Mouse (Mus musculus): ENCODE results near the gene Efhb.

Gene Efhb

GRCm38 (mm10) chr17:53462603-53463495 lies at the start of gene Efhb:
Gene Efhb, minus strand, starts transcription at chr17:53463321.
- DNase-seq (ENCODE audit: low read depth, low spot score), result no peak

DNA sequence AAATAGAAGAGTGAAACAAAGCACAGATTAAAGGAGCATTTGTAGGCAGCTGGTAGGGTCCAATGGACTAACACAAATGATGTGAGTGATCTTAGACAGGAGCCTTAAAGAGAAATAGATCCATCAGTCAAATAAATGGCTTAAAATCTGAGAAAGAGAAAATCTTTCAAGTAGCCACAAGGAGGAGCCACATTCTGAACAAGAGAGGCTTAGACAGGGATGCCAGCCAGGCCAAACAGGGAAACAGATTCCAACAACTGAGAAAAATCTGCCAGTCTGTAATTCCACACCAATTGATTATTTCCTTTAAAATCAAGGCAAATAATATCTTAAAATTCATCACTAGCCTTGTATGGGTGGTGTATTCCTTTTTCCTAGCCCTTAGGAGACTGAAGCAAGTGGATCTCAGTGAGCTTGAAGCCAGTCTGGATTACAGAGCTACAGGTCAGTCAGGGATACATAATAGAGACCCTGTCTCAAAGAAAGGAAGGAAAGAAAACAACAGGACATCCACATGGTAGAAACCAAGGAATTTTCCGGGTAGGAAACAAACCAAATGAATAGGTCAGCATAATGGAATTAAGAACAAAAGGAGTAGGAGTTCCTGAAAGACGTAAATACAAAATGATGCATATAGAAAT lies 49.3 kb upstream of the Efhb start:
- DNase-seq (ENCODE audit: low read depth, low spot score), result peak; percentile 14

DNA sequence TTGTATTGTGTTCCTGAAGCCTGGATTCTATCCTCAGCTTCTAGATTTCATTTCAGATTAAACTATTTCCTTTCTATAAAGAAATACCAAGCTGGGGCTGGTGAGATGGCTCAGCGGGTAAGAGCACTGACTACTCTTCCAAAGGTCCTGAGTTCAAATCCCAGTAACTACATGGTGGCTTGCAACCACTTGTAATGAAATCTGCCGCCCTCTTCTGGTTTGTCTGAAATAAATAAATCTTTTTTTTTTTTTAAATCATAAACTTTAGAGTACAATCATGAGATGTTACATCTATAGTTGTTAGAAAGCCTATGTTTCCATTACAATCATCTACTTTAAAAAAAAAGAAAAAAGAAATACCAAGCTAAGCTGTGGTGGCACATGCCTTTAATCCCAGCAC lies 39.8 kb upstream of the Efhb start:
- DNase-seq (ENCODE audit: low read depth, low spot score), result no peak

GRCm38 (mm10) chr17:53489007-53489378 lies 25.9 kb upstream of the Efhb start:
- DNase-seq (ENCODE audit: low read depth, low spot score), result no peak

- no peak for DNase-seq (ENCODE audit: low read depth, low spot score)
Measured at GRCm38 (mm10) chr17:53488291-53489006, 25.3 kb upstream of the Efhb start.

GRCm38 (mm10) chr17:53480433-53480832 lies 17.3 kb upstream of the Efhb start:
- no peak for DNase-seq (ENCODE audit: low read depth, low spot score)

GRCm38 (mm10) chr17:53479604-53480041 lies 16.5 kb upstream of the Efhb start:
- no peak for DNase-seq (ENCODE audit: low read depth, low spot score)

GRCm38 (mm10) chr17:53478858-53479603 lies 15.9 kb upstream of the Efhb start, which contains the start of gene Rab5a:
Gene Rab5a, plus strand, starts transcription at chr17:53479234.
- peak; percentile 96 for DNase-seq (ENCODE audit: low read depth, low spot score)

DNA sequence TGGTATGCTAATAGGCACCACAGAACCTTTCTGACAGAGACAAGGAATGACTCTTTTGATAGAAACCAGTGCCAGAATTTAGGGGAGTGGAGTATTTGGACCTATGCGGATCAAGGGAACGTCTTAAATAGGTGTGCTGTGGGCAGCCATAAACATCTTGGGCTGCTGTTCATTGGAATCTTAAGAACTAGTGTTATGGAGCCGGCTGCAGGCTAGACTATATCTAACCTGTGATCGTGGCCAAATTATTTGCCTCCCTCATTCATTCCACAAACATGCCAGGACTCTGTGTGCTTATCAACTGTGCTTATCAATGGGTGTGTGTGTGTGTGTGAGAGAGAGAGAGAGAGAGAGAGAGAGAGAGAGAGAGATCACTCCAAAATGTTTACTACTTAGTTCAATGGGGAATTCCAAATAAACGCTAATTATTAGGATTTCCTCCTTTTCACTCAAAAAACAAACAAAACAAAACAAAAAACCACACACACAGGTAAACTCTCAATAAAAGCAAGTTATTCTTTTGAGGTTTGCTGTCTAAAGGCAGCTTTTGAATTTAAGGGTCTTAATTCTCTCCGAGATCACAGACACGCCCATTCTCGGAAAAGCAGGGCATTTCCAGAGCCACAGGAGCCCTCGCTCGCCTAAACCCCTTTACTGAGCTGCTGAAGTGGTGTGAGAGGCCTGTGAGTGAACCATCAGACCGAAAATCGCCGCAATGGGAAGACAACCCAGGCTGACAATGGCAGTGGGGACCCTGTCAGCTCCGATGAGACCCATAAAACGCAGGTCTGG lies 15.1 kb upstream of the Efhb start:
- DNase-seq (ENCODE audit: low read depth, low spot score), result no peak

DNA sequence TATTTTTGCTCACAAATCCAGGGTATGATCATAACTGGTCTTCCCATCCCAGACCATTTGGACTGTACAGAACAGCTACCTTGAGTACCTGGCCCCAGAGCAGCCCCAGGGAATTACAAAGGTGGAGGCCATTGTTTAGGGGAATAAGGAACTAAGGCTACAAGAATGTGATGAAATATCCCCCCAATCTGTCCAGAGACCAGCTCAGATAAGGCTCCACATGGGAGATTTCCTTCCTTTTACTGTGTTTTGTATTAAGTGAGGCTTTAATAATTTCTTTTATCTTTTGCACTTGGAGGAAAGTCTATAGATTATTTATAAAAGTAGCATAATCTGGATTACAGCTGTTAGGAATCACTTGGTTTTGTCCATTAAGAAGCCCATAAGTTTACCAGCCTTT lies 5.6 kb upstream of the Efhb start:
- DNase-seq (ENCODE audit: low read depth, low spot score), result no peak

DNA sequence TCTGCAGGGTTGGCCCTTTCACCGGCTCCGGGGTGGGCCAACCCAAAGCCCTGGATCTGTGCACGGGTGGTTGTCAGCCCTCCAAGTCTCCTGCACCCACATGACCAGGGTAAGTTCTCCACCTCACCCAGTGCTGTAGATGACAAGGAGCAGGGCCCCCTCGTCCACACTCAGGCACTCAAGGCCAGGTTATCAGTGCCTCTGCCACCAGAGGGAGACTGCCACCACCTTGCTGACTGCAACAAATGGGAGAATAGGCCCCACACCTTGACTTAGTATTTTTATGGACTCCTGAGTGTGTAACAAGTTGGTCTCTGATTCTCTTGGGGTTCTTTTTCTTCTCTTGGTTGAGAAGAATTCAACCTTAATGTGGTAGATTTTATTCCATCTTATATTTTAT lies 2.4 kb upstream of the Efhb start:
- DNase-seq (ENCODE audit: low read depth, low spot score), result no peak

DNA sequence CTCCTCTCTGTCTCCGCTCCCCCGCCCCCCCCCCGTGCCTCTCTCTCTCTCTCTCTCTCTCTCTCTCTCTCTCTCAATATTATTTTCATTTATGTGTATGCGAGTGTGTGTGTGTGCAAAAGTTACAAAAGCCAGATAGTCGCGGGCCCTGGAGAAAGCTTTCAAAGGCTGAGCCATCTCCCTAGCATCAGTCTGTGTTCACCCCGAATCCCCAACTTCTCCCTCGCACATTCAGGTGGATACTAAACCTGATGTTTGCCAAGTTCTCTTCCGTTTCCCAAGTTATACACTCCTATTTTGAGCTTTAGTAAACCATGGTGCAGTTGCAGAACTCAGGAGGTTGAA lies 347 bp upstream of the Efhb start:
- no peak for DNase-seq (ENCODE audit: low read depth, low spot score)

DNA sequence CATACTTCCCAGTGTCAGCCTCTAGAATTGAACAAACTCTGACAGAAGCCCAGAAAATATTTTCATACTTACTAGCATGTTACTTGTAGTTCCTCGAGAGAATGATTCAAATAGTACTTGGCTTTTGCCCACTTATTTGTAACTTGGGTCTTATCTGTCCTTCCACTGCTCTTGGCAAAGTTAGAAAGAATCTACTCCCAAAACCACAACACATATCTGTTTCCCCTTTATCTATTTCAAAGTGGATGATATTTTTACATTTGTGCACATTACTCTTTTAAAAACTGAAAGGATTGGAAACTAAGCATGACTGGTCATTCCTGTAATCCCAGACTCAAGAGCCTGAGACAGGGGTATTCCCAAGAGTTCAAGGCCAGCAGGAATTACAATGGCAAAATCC lies 6.4 kb downstream of the Efhb start:
- DNase-seq (ENCODE audit: low read depth, low spot score), result no peak

DNA sequence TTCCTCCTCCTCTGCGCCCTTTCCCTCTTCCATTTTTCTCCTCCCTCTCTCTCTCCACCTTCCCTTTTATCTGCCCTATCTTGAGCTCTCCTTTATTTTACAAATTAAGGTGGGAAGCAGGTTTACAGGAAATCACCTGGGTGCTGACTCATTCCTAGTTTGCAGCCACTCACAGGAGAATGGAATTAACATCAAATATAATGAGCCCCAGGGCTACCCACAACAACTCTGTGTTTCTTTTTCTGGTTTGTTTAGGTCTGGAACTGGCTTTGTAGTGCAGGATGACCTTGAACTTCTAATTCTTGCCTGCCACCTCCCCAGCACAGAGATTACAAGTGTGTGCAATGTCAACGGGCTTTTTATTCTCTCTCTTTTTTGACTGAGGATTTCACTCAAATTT lies 7.0 kb downstream of the Efhb start:
- DNase-seq (ENCODE audit: low read depth, low spot score), result no peak

DNA sequence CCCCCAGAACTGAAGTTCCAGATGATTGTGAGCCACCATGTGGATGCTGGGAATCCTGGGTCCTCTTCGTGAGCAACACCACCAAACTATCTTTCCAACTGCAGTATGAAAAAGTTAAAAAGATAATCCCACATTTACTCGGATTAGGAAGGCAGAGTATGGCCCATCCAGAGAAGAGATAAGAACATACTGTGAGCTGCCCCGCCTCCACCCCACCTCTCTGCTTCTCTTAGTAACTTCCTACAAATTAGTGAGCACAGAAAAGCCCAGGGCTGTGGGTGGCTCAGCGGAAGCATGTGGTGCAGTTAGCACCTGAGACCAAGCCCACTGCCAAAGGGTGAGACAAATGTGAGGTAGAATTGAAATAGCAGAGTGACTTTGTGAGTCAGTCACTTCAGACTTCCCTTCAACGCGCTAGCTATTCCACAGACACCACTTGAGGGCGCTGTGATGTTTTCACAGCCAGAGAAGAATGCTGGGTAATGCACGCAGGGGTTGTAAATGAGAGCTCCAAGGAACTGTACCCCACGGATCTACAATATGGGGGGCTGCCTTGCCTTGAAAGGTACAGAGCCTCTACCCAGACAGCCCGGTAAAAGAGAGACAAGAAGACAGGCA lies 60.3 kb downstream of the Efhb start:
- no peak for DNase-seq (ENCODE audit: low read depth, low spot score)

DNA sequence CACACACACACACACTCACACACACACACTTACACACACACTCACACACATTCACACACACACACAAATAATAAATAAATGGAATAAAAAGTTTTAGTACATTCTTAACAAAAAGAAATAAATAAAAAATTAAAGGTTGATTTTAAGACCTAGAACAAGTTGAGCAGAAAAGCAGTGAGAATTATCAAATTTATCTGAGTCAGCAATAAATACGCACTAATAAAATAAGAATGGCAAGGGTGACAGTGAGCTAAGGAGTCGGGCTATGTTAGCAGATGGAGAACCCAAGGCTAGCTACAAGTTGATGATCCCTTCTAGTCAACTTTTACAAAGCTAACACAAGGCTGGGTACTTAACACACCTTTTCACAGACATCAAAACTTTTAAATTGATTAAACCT lies 69.9 kb downstream of the Efhb start:
- DNase-seq (ENCODE audit: low read depth, low spot score), result no peak

- DNase-seq (ENCODE audit: low read depth, low spot score), result no peak
Measured at GRCm38 (mm10) chr17:53389507-53389906, 73.6 kb downstream of the Efhb start.

DNA sequence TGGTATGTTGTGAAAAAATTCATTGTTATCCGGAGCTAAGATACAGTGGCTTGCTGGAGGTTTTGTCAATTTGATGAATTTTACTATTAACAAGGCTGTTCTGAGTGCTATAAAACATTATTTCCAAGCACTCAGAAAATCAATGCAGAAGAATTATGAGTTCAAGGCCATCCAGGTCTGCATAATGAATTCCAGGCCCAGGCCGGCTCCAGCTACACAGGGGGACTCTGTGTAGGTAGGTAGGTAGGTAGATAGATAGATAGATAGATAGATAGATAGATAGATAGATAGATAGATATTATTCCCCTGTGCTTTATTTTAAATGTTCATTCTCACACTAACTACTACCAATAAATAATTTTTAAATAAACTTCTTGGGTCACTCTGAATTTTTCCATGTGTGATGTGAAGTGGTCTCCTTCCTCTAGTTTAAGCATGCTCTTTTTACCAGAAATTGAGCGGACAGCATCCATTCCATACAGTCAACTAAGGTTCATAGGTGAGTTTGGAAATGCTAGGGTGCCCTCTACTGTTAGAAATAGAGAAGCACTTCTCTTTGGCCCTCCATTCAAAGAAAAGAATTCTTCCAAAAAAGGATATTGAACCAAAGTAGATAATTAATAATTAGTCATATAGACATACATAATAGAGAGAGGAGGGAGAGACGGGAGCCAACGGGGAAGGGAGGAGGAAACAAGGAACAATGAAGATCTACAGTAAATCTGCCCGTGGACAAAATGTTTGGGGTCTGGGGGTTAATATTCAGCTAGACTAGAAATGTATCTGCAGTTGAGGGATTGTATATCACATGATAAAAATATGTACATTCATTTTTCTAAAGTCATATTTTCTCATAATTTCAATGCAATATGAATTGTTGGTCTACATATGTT lies 75.3 kb downstream of the Efhb start:
- peak; percentile 43 for DNase-seq (ENCODE audit: low read depth, low spot score)

DNA sequence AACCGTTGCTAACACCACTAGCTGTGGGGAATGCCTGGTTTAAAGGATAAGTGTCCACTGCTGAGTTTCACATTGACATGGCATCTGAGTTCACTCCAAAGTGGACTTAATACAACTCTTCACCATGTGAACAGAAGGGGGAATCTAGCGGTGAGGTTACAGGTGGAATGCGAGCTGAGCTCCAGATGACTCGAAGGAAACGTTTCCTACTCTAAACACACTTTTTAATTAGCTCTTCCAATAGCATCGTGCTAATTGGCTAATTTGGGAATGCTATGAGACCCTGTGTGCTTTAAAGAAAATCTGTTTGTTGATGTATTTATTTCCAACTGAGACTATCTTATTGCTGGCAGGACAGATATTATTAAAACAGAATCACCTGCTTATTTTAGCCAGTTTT lies 76.3 kb downstream of the Efhb start:
- DNase-seq (ENCODE audit: low read depth, low spot score), result no peak

DNA sequence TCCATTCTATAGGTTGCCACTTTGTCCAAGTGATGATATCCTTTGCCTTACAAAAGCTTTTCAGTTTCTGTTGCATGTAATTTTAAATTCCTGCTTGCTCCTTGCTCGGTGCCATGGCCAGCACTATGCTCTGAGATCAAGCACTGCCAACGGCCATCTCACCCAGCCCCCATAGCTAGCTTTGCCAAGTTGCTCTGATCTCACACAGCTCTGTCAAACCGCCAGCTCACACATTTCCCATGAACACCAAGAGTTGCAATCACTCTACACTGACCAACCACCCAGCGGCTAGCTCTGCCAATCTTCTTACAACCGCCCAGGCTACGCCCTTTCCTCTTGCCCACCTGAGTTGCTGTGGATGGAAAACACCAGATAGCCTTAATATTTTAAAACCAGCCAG lies 99.0 kb downstream of the Efhb start:
- no peak for DNase-seq (ENCODE audit: low read depth, low spot score)
